Mouse (Mus musculus): ENCODE results near the gene Ell. TPM values are rescaled to one million over a fixed set of nuclear protein-coding genes. Genes with fewer than 3 reads are reported as not detected.

The Ell gene
- polyA plus RNA-seq, 1 experiment from 2014 or later = 18.0 TPM

DNA sequence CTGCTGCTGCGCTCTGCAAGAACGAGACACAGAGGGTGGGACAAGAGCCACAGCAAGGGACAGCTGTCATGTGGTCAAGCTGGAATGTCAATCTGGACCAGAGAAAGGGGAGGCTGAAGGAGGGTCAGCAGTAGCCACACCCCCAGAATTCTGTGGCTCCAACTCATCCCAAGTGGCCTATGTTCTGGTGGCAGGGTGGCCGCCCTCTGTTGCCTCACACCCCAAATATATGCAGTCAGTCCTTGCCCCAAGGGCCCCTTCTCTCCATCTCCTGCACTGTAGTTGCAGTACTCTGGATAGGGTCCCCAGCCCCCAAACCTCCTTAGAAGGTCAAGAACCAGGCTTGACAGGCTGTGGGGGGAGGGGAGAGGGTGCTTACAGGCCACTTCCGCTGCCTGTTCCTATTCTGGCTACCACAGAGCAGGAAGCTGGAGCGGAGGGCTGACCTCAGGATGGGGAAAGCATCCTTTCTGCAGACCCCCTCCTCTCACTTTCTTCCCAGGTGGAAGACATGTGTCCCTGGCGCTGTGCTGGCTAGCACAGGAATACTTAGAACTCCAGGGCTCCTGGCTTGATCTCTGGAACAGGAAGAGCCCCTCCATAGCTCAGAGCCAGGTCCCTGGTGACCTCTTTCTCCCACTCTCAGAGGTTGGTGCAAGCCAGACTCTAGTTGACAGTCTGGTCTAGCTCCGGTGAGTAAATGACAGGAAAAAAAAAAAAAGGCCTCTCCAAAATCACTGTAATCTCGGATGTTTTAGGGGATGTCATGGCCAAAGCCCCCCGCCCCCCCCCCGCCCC, 61.4 kb downstream of the Ell start:
- peaks cover 43% of the 10 kb centered on the region for H3K36me3 ChIP-seq
- H3K27me3 ChIP-seq (ENCODE audit: low read depth, poor library complexity, severe bottlenecking) = peaks cover 53% of the 10 kb centered on the region
- peak overlapping the region; percentile 48 for H3K4me3 ChIP-seq
- peak; percentile 71 for DNase-seq (ENCODE audit: low spot score)
- H3K4me1 ChIP-seq = peaks cover 81% of the 10 kb centered on the region
- 17% methylated on average over 10 of the region's 10 CpGs for WGBS
- peak overlapping the region; percentile 88 for H3K27ac ChIP-seq (replicated peaks)
- H3K9me3 ChIP-seq (replicated peaks) = peaks cover 7% of the 10 kb centered on the region

DNA sequence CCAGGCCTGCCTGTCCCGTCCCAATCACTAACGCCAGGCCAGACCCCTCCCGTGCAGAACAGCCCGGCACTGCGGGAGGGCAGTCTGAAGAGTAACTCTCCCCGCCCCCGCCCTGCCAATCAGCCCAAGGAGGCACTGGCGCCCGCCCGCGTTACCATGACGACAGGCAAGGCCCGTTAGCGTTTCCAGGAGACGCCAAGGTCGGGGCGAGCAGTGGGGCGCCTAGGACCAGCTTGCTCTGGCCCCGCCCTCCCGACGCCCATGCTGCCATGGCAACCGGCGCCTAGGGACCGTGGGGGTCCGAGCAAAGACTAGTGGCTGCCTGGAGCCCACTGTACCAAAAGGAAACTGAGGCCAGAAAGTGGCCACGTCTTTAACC, 62.0 kb downstream of the Ell start:
- DNase-seq (ENCODE audit: low spot score) = peak; percentile 97
- H3K4me1 ChIP-seq = peaks cover 82% of the 10 kb centered on the region
- peaks cover 38% of the 10 kb centered on the region for H3K36me3 ChIP-seq
- H3K27me3 ChIP-seq (ENCODE audit: low read depth, poor library complexity, severe bottlenecking) = peaks cover 47% of the 10 kb centered on the region
- H3K4me3 ChIP-seq = peak overlapping the region; percentile 48
- peaks cover 7% of the 10 kb centered on the region for H3K9me3 ChIP-seq (replicated peaks)
- peak overlapping the region; percentile 88 for H3K27ac ChIP-seq (replicated peaks)
- WGBS = under 1% methylated on average over 25 of the region's 26 CpGs

DNA sequence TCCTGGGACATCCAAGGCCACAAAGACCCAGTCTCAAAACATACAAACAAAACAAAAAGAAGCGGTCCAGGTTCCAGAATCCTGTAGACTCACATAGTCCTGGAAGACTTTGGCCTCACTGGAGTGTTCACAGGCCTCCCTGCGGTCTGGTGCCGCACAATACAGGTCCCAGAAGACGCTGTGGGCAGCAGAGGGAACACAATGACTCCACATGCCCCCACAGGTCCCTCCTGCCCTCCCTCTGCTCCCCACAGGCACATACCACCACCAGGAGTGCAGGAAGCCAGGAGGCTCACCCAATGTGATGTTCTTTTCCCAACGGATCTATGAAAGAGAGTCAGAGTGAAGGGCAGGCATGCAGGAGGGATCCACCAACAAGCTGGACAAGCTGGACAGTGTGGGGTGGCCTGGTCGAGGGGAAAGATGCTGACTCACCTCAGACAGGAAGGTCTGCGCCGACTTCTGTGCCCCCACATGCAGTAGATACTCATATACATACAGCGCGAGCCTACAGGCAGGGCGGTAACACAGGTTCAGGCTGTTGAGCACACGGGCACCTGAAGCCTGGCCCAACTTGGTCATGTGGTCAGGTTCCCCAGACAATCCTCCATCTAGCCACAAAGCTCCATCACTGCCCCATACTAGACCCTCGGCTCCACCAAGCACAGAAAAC, 63.0 kb downstream of the Ell start:
- no peak overlapping the region for H3K4me3 ChIP-seq
- peaks cover 27% of the 10 kb centered on the region for H3K36me3 ChIP-seq
- peaks cover 7% of the 10 kb centered on the region for H3K9me3 ChIP-seq (replicated peaks)
- WGBS = 92% methylated on average over 13 of the region's 13 CpGs
- H3K27ac ChIP-seq (replicated peaks) = peak overlapping the region; percentile 88
- no peak for DNase-seq (ENCODE audit: low spot score)
- H3K4me1 ChIP-seq = peaks cover 82% of the 10 kb centered on the region
- H3K27me3 ChIP-seq (ENCODE audit: low read depth, poor library complexity, severe bottlenecking) = peaks cover 43% of the 10 kb centered on the region

- DNase-seq (ENCODE audit: low spot score) = no peak
- H3K27ac ChIP-seq (replicated peaks) = peak overlapping the region; percentile 59
- H3K4me1 ChIP-seq = peaks cover 82% of the 10 kb centered on the region
- H3K27me3 ChIP-seq (ENCODE audit: low read depth, poor library complexity, severe bottlenecking) = peaks cover 38% of the 10 kb centered on the region
- no peak overlapping the region for H3K4me3 ChIP-seq
- H3K36me3 ChIP-seq = peaks cover 24% of the 10 kb centered on the region
- peaks cover 7% of the 10 kb centered on the region for H3K9me3 ChIP-seq (replicated peaks)
- WGBS = 89% methylated on average over 7 of the region's 7 CpGs
These were observed 65.3 kb downstream of the Ell start for GRCm38 (mm10) chr8:70604558-70604957.

DNA sequence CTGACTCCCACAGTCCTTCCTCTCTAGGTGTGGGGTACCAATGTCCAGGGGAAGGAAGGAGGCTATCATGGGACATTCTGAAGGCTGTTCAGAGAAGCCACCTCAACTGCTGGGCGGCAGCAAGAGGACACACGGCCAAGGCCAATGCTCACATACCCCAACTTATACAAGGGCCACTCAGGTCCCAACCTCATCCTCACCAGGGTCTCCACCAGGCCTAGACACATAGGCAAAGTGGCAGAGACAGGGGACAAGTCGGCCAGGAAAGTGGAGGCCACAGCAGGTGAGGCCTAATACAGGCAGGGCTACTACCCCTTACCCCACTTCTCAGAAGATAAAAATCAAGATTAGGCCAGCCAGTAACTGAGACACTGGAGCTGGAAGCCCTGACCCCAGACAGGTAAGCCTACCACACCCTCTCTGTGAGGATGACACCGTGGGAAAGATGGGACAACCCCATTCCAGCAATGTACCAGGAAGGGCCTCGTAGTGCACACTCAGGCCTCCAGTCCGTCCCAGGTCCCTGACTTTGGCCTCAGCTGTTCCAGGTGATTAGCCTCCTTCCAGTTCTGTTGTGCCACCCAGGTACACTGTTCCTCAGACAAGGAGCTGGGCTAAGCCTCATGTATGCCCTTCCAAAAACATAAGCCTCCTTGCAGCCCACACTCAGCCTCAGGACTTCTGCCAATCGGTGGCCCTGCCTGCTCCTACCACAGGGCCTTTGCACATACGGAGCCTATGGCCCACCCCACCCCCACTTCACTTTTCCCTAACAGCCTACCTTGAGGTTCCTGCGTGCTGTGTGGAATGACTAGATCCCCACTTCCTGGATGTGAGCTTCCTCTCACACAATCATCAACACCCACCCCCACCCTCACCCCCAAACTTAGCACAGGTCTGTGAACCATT, 66.9 kb downstream of the Ell start:
- peak overlapping the region; percentile 76; the same call in 1 of the 2 replicates for H3K4me3 ChIP-seq
- no peak overlapping the region for H3K27ac ChIP-seq (replicated peaks)
- peaks cover 82% of the 10 kb centered on the region for H3K4me1 ChIP-seq
- WGBS = 89% methylated on average over 9 of the region's 9 CpGs
- no peak for DNase-seq (ENCODE audit: low spot score)
- peaks cover 31% of the 10 kb centered on the region for H3K27me3 ChIP-seq (ENCODE audit: low read depth, poor library complexity, severe bottlenecking)
- peaks cover 7% of the 10 kb centered on the region for H3K9me3 ChIP-seq (replicated peaks)
- peaks cover 23% of the 10 kb centered on the region for H3K36me3 ChIP-seq

GRCm38 (mm10) chr8:70606780-70607602, 67.7 kb downstream of the Ell start:
- H3K9me3 ChIP-seq (replicated peaks) = peaks cover 3% of the 10 kb centered on the region
- H3K4me1 ChIP-seq = peaks cover 82% of the 10 kb centered on the region
- H3K27me3 ChIP-seq (ENCODE audit: low read depth, poor library complexity, severe bottlenecking) = peaks cover 31% of the 10 kb centered on the region
- peaks cover 19% of the 10 kb centered on the region for H3K36me3 ChIP-seq
- WGBS = 70% methylated on average over 18 of the region's 18 CpGs
- H3K27ac ChIP-seq (replicated peaks) = peak overlapping the region; percentile 92; the same call in 1 of the 2 replicates
- peak overlapping the region; percentile 76 for H3K4me3 ChIP-seq
- DNase-seq (ENCODE audit: low spot score) = no peak

DNA sequence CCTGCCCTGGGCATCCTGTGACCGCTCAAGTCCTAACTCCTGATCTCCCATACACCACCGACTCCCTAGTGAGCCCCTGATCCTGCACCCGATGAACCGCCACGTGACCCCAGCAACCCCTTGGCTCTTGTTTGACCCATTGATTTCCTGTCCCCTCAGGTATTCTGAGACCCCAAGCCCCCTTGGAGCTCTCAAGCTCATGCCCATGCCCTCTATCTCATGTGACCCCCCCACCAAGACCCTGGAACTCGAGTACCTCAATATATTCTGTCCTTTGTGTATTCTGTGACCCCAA, 68.3 kb downstream of the Ell start:
- no peaks in the 10 kb centered on the region; the same call in 1 of the 2 replicates for H3K9me3 ChIP-seq (replicated peaks)
- peak overlapping the region; percentile 76 for H3K4me3 ChIP-seq
- 37% methylated on average over 6 of the region's 6 CpGs for WGBS
- no peak for DNase-seq (ENCODE audit: low spot score)
- peaks cover 81% of the 10 kb centered on the region for H3K4me1 ChIP-seq
- H3K27me3 ChIP-seq (ENCODE audit: low read depth, poor library complexity, severe bottlenecking) = peaks cover 31% of the 10 kb centered on the region
- H3K27ac ChIP-seq (replicated peaks) = peak overlapping the region; percentile 92
- H3K36me3 ChIP-seq = peaks cover 14% of the 10 kb centered on the region

- Histone ChIP-seq H3K27me3 (ENCODE audit: low read depth, poor library complexity, severe bottlenecking) (peaks cover 31% of the 10 kb centered on the region), H3K27ac (replicated peaks) (peak overlapping the region; percentile 92), H3K9me3 (replicated peaks) (no peaks in the 10 kb centered on the region), H3K4me3 (peak overlapping the region; percentile 76), H3K36me3 (peaks cover 8% of the 10 kb centered on the region), H3K4me1 (peaks cover 81% of the 10 kb centered on the region)
- 4% methylated on average over 84 of the region's 84 CpGs for WGBS
- DNase-seq (ENCODE audit: low spot score) = peak; percentile 63
These were observed 68.9 kb downstream of the Ell start for GRCm38 (mm10) chr8:70607898-70608748.

DNA sequence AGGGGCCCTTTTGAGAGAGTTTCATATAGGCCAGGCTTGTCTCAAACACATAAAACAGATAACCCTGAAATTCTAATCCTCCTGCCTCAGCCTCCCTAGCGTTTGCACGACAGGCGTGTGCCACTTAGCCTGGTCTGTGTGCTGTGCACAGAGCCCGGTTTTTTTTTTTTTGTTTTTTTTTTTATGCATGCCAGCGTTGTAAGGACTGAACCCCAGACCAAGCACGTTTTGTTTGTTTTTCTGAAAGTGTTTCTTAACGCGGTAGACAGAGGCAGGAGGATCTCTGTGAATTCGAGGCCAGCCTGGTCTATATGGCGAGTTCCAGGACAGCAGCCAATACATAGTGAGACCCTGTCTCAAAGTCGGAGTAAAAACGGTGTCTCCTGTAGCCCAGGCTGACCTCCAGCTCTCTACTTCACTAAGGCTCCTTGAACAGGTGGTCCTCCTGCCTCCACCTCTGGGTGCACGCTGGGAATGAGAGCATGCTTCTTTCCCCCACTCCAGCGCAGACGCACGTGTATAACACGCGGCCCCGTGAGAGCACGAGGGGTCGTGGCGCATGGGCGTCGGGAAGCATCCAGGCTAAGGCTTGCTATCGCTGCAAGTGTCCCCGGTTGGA, 69.6 kb downstream of the Ell start, which contains the start of gene Ssbp4:
Gene Ssbp4, minus strand, starts transcription at position 124 of the 619 bp plus-strand sequence.
- 8% methylated on average over 26 of the region's 26 CpGs for WGBS
- no peak for DNase-seq (ENCODE audit: low spot score)
- peaks cover 86% of the 10 kb centered on the region for H3K4me1 ChIP-seq
- H3K27ac ChIP-seq (replicated peaks) = peak within 1 kb of the TSS; percentile 92
- no peaks in the 10 kb centered on the region for H3K9me3 ChIP-seq (replicated peaks)
- 0 out of 2 replicates have a peak, but pooled peaks cover 7% of the 10 kb centered on the region for H3K36me3 ChIP-seq
- peaks cover 30% of the 10 kb centered on the region for H3K27me3 ChIP-seq (ENCODE audit: low read depth, poor library complexity, severe bottlenecking)
- peak within 1 kb of the TSS; percentile 76 for H3K4me3 ChIP-seq

- H3K4me3 ChIP-seq = peak overlapping the region; percentile 76
- H3K27me3 ChIP-seq (ENCODE audit: low read depth, poor library complexity, severe bottlenecking) = peaks cover 25% of the 10 kb centered on the region
- peak; percentile 85 for DNase-seq (ENCODE audit: low spot score)
- WGBS = 1% methylated on average over 39 of the region's 39 CpGs
- 0 out of 2 replicates have a peak, but pooled peaks cover 7% of the 10 kb centered on the region for H3K36me3 ChIP-seq
- no peaks in the 10 kb centered on the region for H3K9me3 ChIP-seq (replicated peaks)
- peak overlapping the region; percentile 92 for H3K27ac ChIP-seq (replicated peaks)
- peaks cover 82% of the 10 kb centered on the region for H3K4me1 ChIP-seq
These were observed 70.2 kb downstream of the Ell start for GRCm38 (mm10) chr8:70609368-70609848.
